Mouse (Mus musculus): Measurements from ENCODE around the gene Opn4.

Gene Opn4

GRCm38 (mm10) chr14:34561647-34562046, 38.3 kb downstream of the Opn4 start:
- DNase-seq, result no peak

DNA sequence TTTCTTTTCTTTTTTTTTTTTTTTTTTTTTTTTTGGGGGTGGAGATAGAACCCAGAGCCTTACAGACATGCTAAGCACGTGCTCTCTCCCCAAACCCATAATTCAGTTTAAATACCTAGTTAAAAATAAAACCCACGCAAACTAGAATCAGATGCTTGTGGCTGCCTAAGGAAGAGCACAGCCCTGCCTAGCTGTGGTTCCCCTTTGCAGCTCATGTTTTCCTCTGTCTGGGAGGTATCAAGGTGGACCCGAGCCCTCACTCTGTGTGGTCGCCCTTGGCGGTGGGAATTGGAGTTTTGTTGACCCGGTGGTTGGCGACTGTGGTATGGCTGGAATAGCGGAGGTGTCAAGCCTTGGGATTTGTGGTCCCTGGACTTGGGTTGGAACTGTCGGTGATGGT, 41.0 kb downstream of the Opn4 start:
- no peak for DNase-seq

DNA sequence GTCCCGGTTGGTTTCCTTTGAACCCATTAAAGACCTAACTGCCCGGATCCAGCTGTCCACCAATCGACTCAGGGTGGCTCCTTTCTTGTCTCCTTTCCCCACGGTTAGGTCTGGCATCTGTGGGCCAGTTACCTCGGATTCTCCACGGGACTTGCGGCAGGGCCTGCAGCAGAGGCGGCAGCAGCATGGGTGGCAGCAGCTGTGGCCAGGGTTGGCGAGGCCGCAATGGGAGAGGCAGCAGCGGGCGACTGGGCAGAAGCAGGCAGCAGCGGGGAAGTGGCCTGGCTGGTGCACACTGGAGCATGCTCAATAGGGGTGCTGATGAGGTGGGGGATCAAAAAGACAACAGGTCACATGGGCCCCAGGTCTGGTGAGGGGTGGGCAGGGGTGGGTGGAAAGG, 44.7 kb downstream of the Opn4 start:
- DNase-seq, result no peak

DNA sequence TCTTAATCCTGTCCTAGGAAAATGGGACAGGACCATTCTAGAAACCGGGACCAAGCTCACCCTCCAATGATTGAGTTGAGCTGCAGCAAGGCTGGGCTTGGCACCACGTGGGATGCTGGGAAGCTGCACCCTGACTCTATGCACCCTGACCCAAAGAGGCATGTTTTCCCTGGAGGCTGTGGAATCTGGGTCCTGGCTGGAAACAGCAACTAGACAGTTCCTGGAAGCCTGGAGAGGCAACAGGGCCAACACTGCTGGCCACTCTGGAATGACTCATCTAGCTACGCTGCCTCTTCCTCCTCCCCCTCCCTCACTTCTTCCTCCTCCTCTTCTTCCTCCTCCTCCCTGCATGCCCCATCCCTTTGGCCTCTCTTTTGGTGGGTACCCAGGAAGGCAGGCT, 45.9 kb downstream of the Opn4 start:
- DNase-seq, result no peak

DNA sequence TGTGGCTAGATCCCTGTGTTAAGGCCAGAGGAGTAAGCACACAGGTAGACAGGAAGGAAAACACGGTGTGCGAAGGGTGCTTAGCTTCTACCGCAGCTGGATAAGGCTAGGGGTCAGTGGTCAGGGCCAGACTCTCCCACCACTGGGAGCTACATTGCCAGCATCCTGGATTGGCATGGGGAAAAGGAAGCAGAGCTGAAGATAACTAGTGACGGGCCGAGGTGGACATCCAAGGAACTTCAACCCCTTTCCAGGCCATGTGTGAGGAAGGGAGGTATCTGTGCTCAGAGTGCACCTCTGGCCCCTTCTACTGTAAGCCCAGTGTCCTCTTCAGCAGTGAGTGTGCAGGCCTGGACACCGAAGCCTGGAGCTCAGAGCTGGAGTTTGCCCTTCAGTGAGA, 46.5 kb downstream of the Opn4 start:
- DNase-seq, result no peak

DNA sequence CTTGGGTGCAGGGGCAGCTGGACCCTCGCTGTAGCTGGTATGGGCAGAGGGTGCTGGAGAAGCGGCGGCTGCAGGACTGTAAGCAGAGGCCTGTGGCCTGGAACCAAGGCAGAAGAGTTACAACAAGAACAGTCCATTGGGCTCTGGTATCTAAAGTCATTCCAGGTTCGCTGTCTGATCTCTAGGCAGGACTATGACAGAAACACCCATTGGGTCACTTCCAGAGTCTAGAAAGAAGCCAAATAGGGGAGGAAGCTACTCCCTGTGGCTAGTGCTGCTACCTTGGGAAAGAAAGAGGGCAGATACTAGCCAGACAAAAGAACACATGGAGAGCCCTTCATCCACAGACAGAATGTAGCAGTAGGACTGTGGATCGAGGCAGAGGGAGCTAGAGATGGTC, 47.7 kb downstream of the Opn4 start:
- DNase-seq, result no peak

GRCm38 (mm10) chr14:34549004-34549671, 50.8 kb downstream of the Opn4 start:
- DNase-seq, result peak; percentile 64

- no peak for DNase-seq
Observed at GRCm38 (mm10) chr14:34548391-34549001, 51.4 kb downstream of the Opn4 start.

- no peak for DNase-seq
Observed at GRCm38 (mm10) chr14:34544545-34544944, 55.4 kb downstream of the Opn4 start.

GRCm38 (mm10) chr14:34544001-34544400, 55.9 kb downstream of the Opn4 start:
- DNase-seq, result no peak

- no peak for DNase-seq
Observed at GRCm38 (mm10) chr14:34543596-34543995, 56.3 kb downstream of the Opn4 start.

GRCm38 (mm10) chr14:34541896-34542295, 58.0 kb downstream of the Opn4 start:
- no peak for DNase-seq

DNA sequence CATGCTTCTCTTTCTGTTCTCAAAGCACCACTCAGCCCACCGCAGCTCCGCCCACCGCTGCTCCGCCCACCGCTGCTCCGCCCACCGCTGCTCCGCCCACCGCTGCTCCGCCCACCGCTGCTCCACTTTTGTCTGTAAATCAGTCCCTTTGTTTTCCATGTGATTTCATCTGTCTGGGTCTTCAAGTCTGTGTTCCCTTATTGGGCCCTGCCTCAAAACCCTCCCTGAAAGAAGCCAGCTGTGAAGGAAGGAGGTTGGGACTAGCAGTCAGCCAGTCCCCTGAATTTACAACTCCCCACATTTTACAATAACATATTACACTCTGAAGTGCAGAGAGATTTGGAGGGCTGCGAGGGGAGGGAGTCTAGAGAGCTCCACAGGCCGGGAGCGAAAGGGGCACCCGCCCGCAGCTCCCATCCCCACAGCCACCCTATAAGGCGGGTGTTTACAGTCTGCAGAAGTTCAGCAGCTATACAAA, 59.2 kb downstream of the Opn4 start:
- no peak for DNase-seq

Measured in thymus, postnatal 25 days (tissue).